Mouse (Mus musculus) right cerebral cortex, adult 18-20 months (tissue): Measurements from ENCODE around the gene 5830473C10Rik.

Experiments
- DNase-seq: peaks from one replicate; pipeline ENCODE4 v3.0.0; 2022; ENCODE audit warnings: mixed read lengths

The 5830473C10Rik gene

DNA sequence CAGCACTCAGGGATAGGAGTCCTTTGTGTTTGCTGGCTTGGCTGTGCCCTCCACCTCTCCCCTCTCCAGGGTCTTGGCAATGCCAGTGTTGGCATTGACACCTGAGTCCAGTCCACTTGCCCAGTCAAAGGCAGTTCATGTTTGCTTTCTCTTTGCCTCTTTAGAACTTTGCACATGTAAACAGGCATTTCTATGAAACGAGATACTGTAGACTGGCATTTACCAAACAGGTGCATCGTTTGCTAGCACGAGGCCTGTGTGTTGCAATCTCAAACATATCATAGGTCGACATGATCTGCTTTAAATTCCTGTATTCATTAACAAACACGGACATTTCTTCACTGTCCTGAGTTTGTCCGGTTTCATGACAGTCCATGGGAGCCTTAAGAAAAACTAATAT lies at the start of gene 5830473C10Rik:
Gene 5830473C10Rik, plus strand, starts transcription at position 365 of the 400 bp plus-strand sequence.
- no peak for DNase-seq

- DNase-seq, result no peak
These were observed 48.5 kb upstream of the 5830473C10Rik start for GRCm38 (mm10) chr5:90512288-90512955.

GRCm38 (mm10) chr5:90515561-90515960 lies 45.3 kb upstream of the 5830473C10Rik start:
- DNase-seq, result no peak

- no peak for DNase-seq
These were observed 42.4 kb upstream of the 5830473C10Rik start, which contains the start of gene Afm for GRCm38 (mm10) chr5:90518356-90519100. Gene Afm, plus strand, starts transcription at chr5:90518932.

DNA sequence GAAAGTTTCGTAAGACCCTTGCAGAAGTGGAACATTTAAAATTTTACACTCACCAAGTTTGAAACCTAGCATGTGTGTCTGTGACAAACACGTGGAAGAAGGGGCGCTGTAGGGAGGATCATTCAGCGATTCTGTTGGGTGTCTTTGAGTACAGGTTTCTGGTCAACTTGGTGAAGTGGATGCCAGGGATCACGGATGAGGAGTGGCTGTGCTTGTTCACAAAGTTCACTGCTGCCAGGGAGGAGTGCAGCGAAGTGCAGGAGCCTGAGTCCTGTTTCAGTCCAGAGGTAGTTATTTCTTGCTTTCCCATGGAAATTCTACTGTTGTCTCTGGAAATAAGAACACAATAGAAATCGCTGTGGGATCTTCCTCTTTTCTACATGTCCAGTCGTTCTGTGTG lies 9.7 kb upstream of the 5830473C10Rik start:
- no peak for DNase-seq

- no peak for DNase-seq
These were observed 4.9 kb upstream of the 5830473C10Rik start for GRCm38 (mm10) chr5:90556052-90556451.

- DNase-seq, result peak; percentile 78
These were observed 891 bp downstream of the 5830473C10Rik start for GRCm38 (mm10) chr5:90561721-90562275.

- DNase-seq, result no peak
These were observed 2.0 kb downstream of the 5830473C10Rik start for GRCm38 (mm10) chr5:90562880-90563279.

GRCm38 (mm10) chr5:90564161-90564560 lies 3.3 kb downstream of the 5830473C10Rik start:
- peak; percentile 46 for DNase-seq

GRCm38 (mm10) chr5:90565205-90565604 lies 4.3 kb downstream of the 5830473C10Rik start:
- DNase-seq, result peak; percentile 8

- DNase-seq, result no peak
These were observed 6.9 kb downstream of the 5830473C10Rik start for GRCm38 (mm10) chr5:90567788-90568187.

DNA sequence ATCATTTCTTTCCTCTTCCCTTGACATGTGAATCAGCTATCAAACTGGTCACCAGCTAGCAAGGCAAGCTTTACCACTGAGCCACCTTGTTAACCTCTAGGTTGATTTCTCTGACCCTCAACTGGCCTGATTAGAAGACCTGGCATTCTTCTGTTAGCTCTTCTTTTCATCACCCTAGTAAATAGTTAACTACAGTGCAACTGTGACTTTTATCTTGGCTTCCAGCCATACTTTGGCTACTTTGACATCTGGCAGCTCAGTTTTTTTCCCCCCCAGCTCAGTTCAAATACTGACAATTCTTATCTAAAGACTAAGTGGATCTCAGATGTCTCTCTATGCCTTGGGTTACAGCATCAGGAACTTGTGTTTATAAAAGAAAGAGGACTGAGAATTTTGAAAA lies 7.4 kb downstream of the 5830473C10Rik start:
- no peak for DNase-seq

- DNase-seq, result no peak
These were observed 10.3 kb downstream of the 5830473C10Rik start for GRCm38 (mm10) chr5:90571216-90571615.

DNA sequence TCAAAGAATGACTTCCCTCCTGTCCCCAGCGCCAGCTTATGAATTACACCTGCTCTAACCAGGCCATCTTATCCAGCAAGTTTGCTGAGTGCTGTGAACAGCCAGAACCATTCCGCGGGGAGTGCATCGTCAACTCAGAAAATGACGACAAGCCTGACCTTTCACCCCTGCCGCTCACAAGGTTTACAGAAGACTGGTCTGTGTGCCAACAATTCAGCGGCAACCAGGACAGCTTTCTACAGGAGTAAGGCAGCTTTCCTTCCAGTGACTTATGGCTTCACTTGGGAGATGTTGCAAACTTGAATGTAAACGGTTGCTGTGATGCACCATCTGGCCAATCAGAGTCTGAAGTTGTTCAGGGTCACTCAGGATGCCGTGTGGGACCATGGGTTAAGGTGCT lies 16.8 kb downstream of the 5830473C10Rik start:
- DNase-seq, result no peak

DNA sequence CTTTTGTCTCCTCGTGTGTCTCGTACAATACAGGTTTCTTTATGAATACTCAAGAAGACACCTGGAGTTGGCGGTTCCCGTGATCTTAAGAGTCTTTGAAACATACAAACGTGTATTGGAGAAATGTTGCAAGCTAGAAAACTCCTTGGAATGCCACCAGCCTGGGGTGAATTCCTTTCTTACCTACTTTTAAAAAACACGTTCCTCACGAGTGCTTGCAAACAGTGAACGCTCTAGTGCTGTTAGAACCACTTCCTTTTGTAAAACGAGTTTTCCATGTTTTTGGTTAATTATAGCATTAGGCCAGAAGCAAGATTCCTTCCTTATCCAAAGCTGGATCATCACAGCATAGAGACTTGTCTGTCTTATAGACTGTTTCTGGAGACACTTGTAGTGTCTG lies 18.6 kb downstream of the 5830473C10Rik start:
- DNase-seq, result no peak

DNA sequence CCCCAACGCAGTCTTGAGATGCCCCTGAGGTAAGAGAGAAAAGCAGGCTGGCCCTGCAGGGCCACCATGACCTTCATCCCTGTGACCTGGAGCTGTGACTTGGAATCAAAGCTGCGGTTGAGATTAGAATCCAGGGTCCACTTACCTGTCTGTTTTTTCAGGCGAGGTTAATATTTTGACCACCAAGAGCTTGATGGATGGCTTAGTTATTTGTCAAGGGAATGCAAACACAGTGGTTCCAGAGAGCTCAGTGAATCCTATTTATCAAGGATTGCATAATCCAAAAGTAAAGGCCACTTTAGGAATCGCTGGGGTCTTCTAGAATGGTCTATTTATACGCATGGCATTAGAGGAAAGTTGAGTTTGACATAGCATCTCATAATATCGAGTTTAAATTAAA lies 21.3 kb downstream of the 5830473C10Rik start:
- DNase-seq, result no peak

- DNase-seq, result no peak
These were observed 23.9 kb downstream of the 5830473C10Rik start for GRCm38 (mm10) chr5:90584799-90585198.

GRCm38 (mm10) chr5:90586511-90586910 lies 25.6 kb downstream of the 5830473C10Rik start:
- DNase-seq, result no peak

GRCm38 (mm10) chr5:90588104-90588503 lies 27.2 kb downstream of the 5830473C10Rik start:
- no peak for DNase-seq

GRCm38 (mm10) chr5:90588708-90589595 lies 28.0 kb downstream of the 5830473C10Rik start:
- DNase-seq, result peak; percentile 91

DNA sequence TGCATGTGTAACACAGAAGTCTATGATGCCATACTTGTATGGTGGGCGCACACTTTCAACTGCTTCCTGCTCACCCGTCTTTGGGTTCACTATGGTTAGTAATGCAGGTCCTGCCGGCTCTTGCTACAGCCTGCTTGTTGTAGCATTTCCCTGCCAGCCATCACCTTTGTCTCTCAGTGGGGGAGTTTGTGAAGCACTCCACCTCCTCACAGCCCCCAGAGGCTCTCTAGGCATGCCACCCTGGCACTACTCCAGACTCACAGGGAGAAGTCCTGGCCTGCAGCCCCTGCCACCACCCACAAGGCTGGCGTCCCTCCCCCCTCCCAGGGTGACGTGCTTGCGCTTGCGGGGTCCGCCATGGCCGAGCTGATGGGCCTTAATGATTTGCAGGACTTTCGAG lies 29.8 kb downstream of the 5830473C10Rik start:
- DNase-seq, result no peak

- no peak for DNase-seq
These were observed 31.0 kb downstream of the 5830473C10Rik start for GRCm38 (mm10) chr5:90591936-90592335.

DNA sequence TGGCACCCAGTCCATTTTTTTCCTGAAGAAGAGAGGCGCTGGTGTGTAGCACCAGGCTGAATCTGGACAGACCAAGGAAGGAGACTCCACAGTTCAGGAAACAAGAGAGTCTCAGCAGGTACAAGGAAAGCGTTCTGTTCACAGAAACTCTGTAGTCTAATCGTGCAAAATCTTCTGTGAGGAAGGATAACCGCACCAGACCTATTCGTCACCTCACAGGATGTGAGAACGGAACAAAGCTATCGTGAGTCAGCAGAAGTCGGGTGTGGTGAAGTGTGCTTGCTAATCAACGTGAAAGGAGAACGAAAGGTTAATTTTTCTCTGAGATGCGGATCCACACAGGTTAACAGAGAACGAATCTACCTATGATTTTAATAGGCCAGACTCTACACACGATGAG lies 34.0 kb downstream of the 5830473C10Rik start:
- no peak for DNase-seq
